Mouse (Mus musculus) retina, postnatal 1 day (tissue): ENCODE measurements around the gene Syt14.
A peak's percentile ranks its signal among the peaks of the same experiment; 100 is the strongest.

Experiments
- DNase-seq: peaks from one replicate; pipeline ENCODE4 v3.0.0-alpha.2; 2012

The Syt14 gene

DNA sequence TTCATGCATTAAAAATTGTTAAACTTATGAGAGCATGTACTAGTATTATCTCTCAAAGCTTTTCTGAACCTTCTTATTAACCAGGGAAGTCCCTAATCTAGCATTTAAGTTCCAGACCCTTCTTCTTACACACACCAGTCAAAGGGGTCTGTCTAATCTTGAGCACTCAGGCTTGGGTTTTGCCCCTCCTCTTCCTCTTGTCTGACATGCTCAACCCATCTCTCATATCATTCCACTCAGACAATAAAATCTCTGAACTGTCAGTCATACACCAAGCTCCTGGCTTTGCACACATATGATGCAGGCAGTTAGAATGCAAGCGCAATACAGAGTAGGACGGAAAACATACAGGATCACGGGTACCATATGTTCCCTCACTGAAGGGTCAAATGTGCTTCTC, 48.4 kb downstream of the Syt14 start:
- peak; percentile 17 for DNase-seq

DNA sequence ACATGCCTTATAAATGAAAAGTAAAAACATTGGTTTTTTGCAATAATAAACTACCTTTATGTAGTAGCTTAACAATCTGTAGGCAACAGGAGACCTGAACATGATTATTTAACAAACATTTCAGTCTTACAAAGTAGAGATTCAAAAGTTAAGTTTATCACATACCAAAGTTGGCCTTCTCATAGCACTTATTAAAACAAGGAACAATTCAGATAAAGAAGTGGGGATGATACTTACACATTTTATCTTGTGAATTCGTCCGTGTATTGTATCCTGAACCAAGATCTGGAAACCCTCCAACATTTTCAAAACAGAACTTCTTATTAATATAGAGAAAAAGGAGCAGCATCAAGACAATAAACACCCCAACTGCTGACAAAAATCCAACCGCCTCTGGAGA, 49.1 kb downstream of the Syt14 start:
- DNase-seq = no peak

DNA sequence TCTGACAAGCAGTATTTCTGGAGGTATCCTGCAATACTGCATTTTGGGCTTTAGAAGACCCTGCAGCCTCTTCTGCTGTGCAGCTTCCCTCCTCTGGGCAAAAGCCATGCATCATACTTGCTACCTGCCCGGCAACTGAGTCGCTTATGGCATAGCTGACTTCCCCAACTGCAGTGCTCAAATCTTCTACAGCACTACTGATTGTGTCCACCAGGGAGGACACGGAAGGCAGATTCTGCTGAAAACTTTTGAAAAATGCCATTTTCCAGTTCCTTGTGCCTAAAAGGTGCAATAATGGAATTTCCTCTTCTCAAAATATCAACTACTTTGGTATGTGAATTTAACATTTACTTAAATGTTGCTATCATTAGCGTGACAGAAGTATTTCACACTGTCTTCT, 51.2 kb downstream of the Syt14 start:
- DNase-seq = no peak

DNA sequence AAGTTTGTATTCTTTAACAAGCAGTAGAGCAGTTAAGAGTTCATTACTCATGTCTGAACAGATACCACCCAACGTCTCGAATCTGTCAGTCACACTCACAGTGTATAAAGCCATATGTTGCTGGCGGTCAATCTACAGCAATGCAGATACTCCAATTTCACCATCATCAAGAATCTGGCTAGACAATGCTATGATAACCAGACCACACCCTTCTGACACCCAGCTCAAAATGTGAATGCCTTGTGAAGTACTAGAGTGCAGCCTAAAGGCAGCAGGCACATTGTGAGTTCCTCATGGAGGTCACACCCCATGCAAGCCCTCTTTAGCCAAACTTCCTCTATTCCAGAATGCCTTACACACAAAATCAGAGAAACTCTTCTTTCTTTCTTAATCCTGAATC, 53.9 kb downstream of the Syt14 start:
- no peak for DNase-seq

DNA sequence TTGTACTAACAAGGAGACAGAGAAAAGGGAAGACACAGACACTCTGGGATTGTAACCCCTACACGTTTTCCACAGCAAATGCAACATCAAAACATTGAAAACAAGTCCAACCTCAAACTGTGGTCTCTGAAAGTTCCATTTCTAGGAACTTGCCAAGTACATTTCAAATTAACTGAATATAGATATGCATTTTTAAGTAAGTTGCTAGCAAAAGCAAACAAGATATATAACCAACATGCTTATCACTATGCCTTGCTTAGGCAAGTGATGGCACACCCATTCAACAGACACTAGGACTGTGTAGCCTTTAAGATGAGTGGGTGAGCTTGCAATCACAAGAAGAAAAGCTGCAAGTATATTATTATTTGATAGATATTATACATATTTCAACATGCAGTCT, 54.5 kb downstream of the Syt14 start:
- DNase-seq = no peak

DNA sequence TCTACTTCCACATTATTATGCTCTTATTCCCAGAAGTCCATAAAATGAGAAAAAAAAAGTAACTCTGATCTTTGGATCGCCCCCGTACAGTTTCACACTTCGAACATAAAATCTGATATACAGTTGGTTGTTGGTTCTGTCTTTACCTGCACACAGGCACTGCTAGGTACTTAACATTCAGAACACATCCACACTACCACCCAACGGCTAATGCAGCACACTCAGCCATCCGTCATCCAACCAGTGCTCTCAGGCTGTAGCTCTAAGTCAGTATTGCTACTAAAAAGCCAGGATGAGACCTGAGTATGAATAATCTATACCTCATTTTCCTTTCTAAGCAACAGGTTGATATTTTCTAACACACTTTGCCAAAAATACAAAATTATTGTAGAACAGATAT, 73.3 kb downstream of the Syt14 start:
- no peak for DNase-seq

DNA sequence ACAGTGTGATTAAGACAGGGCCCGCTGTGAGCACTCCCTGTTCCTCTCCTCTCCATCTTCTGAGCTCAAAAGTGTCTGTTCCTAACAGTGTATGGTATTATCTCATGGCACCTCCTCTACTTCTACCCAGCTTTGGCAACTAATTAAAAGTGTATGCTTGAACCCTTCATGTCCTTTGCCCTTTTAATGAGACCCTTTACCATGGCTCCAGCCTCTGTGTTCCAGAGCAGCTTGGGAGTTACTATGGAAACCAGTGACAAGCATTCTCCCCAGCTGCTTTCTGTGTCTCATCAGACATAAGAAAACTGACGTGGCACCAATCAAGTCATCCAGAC, 87.8 kb downstream of the Syt14 start:
- DNase-seq = peak; percentile 79

DNA sequence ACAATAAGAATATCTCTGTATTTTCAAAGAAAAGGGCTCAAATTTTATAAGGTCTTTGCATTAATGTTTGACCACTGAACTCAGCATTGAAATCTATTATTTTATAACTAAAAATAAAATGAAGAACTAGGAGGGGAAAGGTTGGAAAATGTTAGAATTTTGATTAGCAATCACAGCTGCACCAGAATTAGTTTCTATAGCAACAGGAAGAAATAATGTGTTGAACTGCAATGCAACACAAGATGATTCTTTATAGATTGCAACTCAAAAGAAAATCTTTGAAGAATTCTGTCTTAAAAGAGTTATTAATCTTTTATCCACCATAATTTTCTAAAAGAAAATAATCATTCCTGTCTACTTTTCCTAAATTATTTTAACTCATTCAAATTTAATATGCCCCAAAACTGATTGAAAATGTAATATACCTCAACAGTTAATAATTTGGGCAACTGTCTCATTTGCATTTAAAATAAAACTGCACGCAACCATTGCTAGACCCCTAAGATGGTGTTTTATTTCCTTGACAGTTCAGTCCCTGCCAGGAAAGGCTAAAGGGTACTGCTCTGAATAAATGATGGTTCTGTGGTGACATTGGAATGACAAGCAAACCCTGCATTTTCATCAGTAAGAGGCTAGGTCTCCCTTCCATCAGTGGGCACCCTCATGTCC, 88.3 kb downstream of the Syt14 start:
- DNase-seq = no peak

DNA sequence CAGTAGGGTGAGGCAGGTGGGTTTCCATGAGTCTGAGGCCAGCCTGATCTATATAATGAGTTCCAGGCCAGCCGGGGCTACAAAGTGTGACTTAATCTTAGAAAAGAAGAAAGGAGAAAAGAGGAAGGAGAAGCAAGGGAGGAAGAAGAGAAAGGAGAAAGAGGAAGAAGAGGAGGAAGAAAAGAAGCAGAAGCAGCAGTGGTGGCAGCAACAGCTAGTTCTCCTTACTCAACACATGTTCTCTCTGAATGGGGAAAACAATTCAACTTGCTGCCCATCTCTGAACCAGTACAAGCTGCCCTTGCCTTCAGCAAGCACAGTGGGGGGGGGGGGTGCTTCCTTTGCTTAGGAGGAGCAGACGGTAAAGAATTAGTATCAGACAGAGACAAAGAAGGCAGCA, 96.5 kb downstream of the Syt14 start:
- no peak for DNase-seq

DNA sequence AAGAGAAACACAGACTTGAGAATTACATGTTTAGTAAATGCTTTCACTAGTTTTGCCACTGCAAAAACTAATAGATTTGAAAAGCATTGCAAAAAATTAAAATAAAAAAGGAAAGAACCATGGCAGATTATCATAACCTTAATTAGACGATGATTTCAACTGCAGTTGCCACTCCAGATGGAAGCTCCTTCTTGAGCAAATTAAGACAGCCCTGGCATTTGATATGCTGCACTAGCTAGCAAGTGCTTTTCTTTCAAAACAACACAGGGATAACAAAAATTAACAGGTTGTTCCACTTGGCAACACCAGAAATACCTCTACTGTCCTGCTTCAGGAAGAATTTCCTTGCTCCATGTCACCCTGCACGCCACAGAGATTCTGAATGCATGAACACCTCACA, 97.6 kb downstream of the Syt14 start:
- no peak for DNase-seq

DNA sequence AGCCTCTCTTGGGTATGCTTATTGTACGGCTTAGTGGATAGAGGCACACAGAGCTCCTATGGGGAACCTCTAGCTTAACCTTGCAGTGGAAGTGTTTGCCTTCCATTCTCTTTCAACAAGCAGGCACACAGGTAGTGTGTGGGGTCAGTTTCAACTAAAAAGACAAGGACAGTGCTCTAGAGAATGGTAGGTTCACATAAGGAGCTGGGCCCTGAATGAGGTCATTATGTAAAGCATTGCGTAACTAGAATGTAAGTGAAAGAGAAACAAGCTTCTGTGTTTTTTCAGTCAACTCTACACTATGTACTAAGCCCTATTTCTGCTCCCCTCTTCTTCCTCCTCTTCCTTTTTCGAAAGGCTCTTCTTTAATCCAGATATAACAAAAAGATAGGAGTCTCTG, 103.8 kb downstream of the Syt14 start:
- no peak for DNase-seq

DNA sequence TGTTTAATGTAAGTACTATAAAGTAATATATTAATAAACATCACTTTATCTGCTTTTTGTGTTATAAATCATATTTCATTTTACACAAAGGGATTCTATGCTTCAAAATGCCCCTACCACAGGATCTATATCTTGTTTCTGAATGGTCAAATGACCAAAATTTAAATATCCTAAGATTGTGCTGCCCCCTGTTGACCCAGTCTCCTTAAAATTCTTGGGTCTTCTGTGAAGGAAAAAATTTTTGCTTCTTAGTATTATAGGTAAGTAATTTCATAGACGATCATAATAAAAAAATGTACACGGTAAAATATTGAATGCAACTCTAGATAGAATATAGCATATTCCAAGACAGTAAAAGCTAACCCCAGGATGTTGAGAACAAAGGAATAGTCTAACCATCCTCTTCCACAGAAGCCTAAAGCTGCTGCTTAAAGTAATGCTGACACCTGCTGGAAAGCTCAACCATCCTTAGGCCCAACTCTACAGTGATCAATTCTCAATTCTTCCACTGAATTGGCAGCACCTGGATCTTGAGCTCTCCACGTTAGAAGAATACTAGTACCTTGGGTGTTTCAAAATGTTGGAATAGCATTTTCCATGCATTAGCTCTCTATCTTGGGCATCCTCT, 123.4 kb downstream of the Syt14 start:
- peak; percentile 39 for DNase-seq

DNA sequence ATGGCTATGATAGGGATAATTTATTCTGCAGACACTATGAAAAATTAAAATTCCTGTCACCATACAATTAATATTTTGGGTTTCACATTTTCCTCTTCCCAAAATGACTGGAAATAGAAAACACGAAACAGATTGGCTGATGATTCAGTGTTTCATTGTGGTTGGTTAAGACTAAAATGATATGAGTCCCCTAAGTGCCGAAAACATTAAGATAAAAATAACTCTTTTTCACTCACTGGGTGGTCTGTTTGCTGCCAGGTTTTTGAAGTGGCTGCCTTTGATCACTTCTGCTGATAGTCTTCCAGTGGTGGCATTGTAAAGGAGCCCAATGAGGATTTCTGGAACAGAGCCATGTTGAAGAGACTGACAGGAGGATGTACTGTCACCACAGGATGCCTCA, 134.1 kb downstream of the Syt14 start:
- DNase-seq = no peak

DNA sequence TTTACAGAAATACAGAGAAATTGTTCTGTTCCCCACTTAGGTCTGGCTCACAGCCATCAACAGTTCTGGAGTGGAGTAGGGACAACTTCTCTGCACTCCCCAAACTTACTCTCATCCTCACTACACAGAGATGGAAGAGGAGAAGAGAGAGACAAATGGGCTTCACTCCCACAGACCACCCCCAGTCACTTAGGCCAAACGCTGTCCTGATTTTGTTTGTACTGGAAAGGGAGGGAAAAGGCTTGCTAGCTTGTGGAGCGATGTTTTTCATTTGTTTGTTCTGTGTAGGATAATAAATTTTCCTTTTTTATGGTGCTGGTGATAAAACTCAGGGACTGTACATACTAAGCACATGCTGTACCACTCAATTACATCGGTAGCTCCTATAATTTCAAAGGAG, 134.7 kb downstream of the Syt14 start:
- DNase-seq = no peak

DNA sequence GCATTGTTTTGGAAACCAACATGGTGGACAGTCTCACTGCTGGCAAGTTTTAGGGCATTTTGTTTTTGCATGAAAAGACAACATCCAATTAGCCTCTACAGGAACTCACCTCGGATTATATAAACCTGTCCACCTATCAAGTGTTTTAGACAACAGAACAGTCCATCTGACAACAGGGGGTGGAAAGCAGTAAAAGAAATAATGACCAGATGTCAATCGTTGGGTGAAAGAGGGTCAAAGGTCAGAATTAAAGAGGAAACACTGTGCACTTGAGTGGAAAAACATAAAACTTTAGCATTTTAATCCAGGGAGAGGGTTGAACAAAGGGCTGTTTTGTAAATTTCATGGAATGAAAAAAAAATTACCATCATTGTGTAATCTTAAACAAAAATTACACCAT, 136.8 kb downstream of the Syt14 start:
- no peak for DNase-seq

DNA sequence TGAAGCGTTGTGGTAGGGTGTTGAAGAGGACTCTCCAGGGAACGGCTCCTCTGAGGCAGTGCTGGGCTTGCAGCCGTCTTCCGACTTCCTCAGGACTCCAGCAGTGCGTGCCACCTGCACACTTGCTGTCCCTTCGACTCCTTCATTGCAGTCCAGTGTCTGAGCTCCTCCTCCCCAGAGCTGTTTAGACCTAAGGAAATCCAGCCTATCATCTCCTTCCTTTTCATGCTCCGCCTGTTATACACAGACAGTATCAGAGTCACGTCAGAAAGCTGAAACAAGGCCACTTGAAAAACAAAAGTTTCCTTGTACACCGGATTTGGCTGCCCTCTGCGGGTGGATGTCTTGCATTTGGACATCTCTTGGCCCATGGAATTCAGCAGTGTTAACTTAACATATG, 138.4 kb downstream of the Syt14 start:
- no peak for DNase-seq

DNA sequence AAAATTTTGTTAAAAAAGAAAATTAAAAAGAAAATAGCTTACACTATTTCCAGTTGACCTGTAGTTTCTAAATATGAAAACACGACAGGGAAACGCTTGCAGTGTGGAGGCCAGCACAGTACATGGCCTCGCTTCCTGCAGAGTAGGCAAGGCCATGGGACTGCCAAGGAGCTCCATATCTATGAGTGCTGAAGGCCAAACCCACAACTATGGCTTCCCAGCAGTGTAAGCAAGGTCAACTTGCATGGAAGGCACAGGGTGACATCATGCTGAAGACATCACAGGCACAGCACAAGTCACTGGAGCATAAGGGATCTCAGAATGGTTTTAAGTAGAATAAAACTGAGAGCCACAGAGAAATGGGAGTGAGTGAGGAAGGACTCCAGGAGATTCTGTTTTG, 139.5 kb downstream of the Syt14 start:
- DNase-seq = no peak

DNA sequence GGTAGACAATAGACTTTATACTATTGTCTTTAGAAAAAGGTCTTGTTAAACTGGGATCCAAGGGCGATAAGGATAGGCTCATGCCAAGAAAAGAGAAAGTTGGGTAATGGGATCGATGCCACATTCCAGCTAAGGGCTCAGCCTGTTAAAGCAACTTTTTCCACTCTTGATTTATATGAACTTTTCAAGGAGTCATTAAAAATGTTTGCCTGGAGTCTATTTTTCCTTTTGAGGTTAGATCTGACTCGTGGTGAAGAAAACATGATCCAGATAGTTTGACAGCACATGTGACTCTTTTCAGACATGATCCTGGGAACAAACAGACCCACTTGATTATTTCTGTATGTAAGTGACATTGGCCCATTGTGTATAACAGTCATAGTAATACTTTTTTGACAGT, 144.9 kb downstream of the Syt14 start:
- no peak for DNase-seq

DNA sequence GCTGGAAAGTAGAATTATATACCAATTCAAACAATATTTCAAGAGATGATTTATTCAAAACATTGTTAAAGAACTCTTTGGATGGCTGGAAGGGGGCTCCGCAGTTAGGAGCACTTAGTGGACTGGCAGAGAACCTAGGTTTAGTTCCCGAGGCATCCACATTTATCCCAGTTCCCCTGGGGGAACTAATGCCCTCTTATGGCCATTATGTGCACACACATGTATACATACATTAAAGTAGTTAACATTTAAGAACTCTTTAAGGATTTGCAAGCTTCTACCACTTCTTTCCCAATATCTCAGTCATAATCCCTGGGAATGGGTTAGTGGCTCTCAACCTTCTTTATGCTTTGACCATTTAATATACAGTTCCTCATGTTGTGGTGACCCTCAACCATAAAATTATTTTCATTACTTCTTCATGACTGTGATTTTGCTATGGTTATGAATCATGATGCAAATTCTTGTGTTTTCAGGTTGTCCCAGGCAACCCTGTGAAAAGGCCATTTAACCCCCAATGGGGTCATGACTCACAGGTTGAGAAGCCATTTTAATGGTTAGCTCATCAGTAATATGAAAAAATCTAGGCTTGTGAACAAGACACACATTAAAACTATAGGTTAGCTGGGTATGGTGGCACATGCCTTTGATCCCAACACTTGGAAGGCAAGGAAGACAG, 152.8 kb downstream of the Syt14 start:
- DNase-seq = peak; percentile 22

DNA sequence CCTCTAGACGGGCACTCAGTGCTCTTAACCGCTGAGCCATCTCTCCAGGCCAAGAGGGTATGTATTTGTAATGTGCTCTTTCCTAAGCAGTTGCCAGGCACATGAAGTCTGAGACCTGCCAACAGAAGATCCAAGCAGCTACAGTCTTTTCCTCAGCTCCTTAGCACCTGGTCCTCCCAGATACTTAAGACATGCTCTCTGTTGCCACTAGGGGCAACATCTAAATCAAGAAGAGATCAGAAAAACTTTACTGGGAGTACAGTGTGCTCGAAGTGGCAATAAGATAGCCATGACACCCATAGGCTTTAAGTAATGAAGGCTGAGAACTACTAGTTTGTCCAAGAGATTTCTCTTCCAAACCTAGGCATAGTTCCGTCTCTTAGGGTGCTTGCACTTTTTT, 155.4 kb downstream of the Syt14 start:
- no peak for DNase-seq

DNA sequence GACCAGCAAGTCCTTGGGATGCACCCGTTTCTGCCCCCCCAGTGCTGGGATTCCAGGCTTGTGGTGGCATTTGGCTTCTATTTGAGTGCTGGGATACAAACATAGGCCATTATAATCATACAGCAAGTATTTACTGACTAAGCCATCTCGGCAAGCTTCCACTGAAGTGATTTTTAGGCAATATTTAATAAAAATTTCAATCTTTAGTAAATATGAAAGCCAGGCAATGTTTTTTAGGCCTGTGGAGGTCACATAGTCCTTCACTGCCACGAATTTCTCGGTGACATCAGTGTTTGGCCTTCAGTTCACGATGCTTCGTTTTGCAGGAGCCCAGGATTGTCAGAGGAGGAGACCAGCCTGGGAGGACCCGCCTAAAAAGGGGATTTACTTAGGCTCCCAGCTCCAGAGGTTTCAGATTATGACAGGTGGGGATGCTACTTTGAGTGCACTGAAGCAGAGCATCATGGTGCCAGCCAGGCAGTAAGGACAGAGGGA, 156.4 kb downstream of the Syt14 start:
- no peak for DNase-seq

DNA sequence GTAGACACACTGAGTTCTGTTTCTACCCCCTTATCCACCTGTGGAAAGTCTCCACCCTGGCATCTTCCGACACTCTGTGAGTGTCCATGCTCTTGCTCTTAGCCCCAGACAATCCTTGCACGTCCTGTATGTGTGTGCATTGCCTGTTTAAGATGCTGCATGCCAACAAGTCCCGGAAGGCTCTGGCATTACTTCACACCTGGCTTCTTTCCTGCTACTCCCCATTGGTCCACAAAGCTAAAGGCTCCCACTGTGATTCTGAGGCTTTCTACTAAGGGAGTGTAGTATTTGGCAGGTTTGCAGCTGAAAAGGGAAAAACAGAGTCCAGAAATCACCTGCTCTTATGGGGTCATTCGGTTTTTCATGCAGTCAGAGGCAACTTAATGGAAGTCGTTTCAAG, 162.7 kb downstream of the Syt14 start:
- DNase-seq = no peak

DNA sequence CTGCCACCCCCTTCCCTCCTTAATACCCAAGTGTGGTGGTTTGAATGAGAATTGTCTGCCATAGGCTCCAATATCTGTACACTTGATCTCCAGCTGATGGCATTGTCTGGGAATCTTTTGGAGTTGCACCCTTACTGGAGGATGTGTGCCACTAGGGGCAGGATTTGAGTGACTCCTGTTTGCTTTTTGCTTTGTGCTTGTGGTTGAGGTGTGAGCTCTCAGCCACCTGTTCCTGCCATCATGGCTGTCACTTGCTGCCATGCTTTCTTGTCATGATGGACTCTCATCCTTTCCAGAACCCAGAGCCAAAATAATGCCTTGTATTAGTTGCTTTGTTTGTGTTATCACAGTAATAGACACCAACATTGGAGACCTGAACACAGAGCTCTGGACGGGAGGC, 165.8 kb downstream of the Syt14 start:
- no peak for DNase-seq

DNA sequence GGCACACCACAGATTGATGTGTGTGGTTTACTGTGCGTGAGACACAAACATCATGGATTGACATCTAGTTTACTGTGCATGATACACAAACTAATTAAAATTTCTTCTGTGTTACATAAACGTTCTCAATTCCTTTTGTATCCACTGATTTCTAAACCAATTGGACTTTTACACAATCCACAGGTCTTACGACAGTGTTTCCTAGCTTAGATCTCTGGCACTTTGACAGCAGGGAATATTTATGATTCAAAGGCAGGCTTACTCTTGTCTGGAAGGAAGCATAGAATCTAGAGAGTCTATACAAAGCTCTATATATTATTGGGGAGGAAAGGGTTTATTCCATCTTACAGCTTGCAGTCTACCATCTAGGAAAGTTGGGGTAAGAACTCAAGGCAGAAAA, 171.1 kb downstream of the Syt14 start:
- DNase-seq = no peak
